Mouse (Mus musculus): Measurements from ENCODE around the gene Tmem60.

The Tmem60 gene

DNA sequence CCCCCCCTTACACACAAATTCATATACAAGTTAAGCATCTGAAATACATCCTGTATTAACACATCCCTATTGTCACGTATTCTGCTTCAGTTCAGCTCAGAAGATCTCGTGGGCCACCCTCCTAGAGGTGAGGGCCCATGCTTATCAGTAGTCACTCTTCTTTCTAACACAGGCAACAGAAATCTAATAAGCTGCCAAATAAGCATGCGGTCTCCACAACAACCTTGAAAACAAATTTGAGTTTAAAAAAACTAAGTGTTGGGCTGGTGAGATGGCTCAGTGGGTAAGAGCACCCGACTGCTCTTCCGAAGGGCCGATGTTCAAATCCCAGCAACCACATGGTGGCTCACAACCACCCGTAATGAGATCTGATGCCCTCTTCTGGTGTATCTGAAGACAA lies 24.2 kb downstream of the Tmem60 start:
- no peak for DNase-seq (ENCODE audit: low spot score)

DNA sequence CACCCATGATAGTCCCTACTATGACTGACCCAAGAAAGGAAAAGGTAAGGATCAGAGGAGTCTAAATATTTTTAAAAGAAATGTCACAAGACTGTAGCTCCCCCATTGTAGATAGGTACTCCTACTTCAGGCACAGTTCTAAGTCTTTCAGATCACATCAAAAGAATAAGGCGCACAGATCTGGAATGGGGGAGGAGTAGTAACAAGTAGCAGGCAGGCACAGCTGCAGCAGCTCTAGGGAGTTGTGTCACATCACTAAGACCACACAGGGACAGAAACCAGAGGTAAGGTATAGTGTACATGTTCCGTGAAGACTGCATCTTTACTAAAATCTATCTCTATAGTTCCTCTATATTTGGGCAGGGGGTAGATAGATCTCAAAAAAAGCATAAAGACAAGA lies 29.8 kb downstream of the Tmem60 start:
- DNase-seq (ENCODE audit: low spot score) = no peak

DNA sequence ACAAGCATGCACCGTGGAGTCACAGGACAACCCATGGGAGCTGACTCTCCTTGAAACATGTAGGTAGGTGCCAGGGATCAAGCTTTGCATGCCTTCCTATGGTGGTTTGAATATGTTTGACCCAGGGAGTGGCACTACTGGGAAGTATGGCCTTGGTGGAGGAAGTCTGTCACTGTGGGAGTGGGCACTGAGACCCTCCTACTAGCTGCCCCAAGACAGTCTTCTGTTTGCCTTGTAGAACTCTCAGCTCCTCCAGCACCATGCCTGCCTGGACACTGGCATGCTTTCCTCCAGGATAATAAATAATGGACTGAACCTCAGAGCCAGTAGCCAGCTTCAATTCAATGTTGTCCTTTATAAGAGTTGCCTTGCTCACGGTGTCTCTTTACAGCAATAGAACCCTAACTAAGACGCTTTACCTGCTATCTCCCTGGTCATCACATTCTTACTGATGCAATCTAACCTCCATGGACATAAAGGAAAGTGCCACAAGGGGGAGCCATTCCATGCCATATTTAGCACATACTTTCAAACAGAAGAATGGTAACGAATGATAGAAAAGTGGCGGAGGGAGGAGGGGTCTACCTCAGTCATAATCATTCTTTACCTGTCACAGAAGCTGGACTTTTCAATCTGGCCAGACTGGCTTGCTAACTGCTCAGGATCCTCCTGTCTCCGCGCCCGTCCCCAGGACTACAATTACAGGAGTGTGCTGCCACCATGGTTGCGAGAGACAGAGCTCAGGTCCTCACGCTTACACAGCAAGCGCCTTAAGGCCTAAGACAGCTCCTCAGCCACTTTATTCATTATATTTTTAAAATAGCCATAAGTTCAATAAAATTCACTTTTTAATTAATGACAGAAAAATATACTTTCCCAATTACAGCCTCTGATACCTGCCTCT lies 31.6 kb downstream of the Tmem60 start:
- peak; percentile 67 for DNase-seq (ENCODE audit: low spot score)

GRCm38 (mm10) chr5:20918967-20919366 lies 37.0 kb downstream of the Tmem60 start:
- DNase-seq (ENCODE audit: low spot score) = no peak

DNA sequence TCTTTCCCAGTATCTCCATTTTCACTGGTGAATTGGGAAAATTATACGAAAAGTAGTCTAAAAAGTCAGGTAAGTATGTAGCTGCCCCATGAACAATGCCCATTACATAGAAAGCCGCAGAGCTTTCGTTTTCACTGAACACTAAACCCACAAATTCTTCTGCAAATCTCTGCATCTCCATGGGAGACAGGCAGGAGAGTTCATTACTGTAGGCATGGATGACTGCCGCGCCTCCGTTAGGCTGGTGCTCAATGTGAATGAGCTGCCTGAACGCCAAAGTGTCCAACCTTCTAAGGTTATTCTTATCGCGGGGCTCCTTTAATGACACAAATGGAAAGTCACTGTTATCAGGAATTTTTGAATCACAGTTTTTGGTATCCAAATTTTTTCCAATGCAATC lies 37.6 kb downstream of the Tmem60 start:
- DNase-seq (ENCODE audit: low spot score) = no peak

GRCm38 (mm10) chr5:20924608-20925007 lies 42.6 kb downstream of the Tmem60 start:
- DNase-seq (ENCODE audit: low spot score) = no peak

GRCm38 (mm10) chr5:20925451-20925850 lies 43.5 kb downstream of the Tmem60 start:
- DNase-seq (ENCODE audit: low spot score) = no peak

- DNase-seq (ENCODE audit: low spot score) = no peak
Measured at GRCm38 (mm10) chr5:20929669-20930151, 47.7 kb downstream of the Tmem60 start.

DNA sequence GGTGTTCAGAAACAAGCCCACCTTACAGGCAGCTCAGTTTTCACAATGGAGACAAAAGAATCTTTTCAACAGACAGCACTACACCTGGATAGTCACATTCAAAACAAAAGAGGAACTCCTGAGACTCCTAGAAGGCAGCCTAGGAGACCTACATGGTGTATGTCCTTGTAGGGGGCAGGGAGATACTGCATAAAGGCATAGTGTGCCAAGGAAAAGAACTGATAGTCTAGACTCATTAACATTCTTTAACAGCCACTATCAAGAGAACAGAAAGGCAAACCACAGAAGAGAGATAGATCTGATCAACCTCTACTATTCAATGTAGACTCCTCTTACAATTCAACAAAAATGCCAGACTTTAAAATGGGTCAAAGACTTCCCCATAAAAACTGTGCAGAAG lies 48.4 kb downstream of the Tmem60 start:
- DNase-seq (ENCODE audit: low spot score) = no peak

DNA sequence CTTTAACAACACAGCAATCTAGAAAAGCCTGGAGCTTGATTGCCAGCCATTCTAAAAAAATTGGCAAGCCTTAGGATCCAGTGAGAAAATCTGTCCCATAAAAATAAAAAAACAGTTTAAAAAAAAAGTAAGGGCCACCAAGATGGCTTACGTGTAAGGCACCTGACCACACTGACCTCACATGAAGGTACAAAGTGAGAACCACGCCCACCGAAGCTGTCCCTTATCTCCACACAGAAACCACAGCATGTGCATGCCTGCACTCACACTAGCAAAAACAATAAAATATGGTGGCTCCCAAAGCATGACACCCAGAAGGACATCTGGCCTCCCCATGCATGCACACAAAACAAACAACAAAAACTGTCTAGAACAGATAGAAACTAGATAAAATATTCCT lies 49.3 kb downstream of the Tmem60 start:
- DNase-seq (ENCODE audit: low spot score) = no peak

DNA sequence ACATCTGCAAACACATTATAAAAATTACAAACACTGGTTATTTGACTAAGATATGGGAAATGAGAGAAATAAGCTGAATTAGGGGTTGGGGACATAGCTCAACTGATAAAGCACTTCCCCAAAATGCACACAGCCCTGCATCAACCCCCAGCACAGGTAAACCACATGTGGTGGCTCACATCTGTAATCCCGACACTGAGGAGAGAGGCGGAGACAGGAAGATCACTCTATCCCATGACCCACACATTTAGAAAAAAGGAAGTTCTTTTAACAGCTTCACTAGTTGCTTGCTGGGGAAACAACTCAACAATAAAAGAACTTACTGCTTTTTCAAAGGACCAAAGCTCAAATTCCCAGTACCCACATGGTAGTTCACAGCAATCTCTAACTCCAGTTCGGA lies 50.6 kb downstream of the Tmem60 start:
- DNase-seq (ENCODE audit: low spot score) = no peak

- no peak for DNase-seq (ENCODE audit: low spot score)
Measured at GRCm38 (mm10) chr5:20935934-20936333, 53.9 kb downstream of the Tmem60 start.
